Mouse (Mus musculus): ENCODE measurements around the gene Nsd1. TPM values are rescaled to one million over a fixed set of nuclear protein-coding genes. Genes with fewer than 3 reads are reported as not detected.

The Nsd1 gene
- total RNA-seq, 2 experiments from 2014 or later: 45.7 to 50.8 TPM

Other genes with a start within 250 kb of the Nsd1 start
- under 1 TPM; 0.18 to 0.74 TPM for gene Hk3, start 188.4 kb upstream of the Nsd1 start, total RNA-seq (2021)
- gene Uimc1, start 109.5 kb upstream of the Nsd1 start, total RNA-seq (2021): 10 to 100 TPM; 10.6 to 11.4 TPM
- gene Zfp346, start 104.5 kb upstream of the Nsd1 start, total RNA-seq (2021): 10 to 100 TPM; 10.1 to 11.8 TPM
- not detected for gene Gm17617, start 76.2 kb upstream of the Nsd1 start, total RNA-seq (2021)
- gene Fgfr4, start 57.1 kb upstream of the Nsd1 start, total RNA-seq (2021): 1 to 10 TPM; 2.3 to 2.9 TPM
- gene Prelid1, start 110.7 kb downstream of the Nsd1 start, total RNA-seq (2021): 10 to 100 TPM; 21.6 to 23.6 TPM
- 10 to 100 TPM; 27.0 to 30.9 TPM for gene Rab24, start 112.2 kb downstream of the Nsd1 start, total RNA-seq (2021)
- under 1 TPM; 0.38 to 0.54 TPM for gene Mxd3, start 120.0 kb downstream of the Nsd1 start, total RNA-seq (2021)
- gene Lman2, start 153.0 kb downstream of the Nsd1 start, total RNA-seq (2021): 10 to 100 TPM; 34.5 to 36.2 TPM
- under 1 TPM; 0.27 to 0.48 TPM for gene Rgs14, start 159.9 kb downstream of the Nsd1 start, total RNA-seq (2021)
- not detected for gene Slc34a1, start 188.4 kb downstream of the Nsd1 start, total RNA-seq (2021)
- gene Pfn3, start 205.4 kb downstream of the Nsd1 start, total RNA-seq (2021): not detected
- gene F12, start 217.0 kb downstream of the Nsd1 start, total RNA-seq (2021): not detected
- 10 to 100 TPM in 1 of 2 experiments, 1 to 10 TPM in 1; 9.1 to 10.8 TPM for gene Grk6, start 235.3 kb downstream of the Nsd1 start, total RNA-seq (2021)

All from gastrocnemius, postnatal 36 days (tissue).